Mouse (Mus musculus) right cerebral cortex, postnatal 25 days (tissue): ENCODE measurements around the gene Gm17093.
"Not testable (repeated sequence)": the region's sequence is repeated elsewhere in the genome, so short reads cannot be mapped to it uniquely, and the experiment has no call there.

Experiments
- DNase-seq: peaks from one replicate; pipeline ENCODE4 v3.0.0; 2022

Gene Gm17093

GRCm38 (mm10) chr14:44517976-44518375 lies at the start of gene Gm17093:
Gene Gm17093, plus strand, starts transcription at chr14:44518276.
- not testable (repeated sequence) for DNase-seq

DNA sequence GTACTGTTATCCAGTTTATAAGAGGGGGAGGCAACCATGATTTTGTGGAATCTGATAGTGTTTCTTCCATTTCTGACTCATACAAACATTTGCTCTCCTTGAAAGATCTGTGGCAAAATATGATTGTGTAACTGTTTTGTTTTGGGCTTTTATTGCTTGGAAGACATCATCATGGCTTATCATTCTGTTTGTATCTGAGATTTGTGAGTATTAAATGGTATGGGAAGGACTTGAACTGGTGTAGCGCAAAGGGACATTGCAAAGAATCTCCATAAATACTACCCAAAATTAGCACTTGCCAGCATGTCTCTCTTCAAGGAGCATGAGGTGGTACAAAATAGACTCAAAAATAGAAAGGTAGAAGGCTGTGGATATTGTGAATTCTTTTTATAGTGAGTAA lies 25.9 kb upstream of the Gm17093 start, which contains the start of gene BC061237:
BC061237 (plus strand) TSS at position 301 of the 400 bp plus-strand sequence.
- not testable (repeated sequence) for DNase-seq

DNA sequence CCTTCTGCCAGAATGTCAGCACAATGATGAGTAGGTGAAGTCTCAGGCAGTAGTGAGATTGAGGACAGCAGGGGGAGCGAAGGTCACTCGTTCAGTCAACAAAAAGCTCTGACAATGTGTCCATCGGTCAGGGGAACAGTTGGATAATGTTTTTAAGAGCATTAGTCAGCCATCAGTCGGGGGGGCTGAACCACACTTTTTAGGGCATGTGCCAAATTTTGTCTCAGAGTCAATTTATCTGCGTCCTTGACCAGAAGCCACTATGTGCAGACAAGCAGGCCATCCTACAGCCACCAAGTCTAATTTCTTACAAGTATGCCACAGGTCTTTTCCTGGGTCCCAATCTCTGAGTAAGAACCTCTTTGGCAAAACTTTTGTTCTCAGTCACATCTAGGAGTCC lies 29.9 kb downstream of the Gm17093 start:
- not testable (repeated sequence) for DNase-seq
